Mouse (Mus musculus) E14TG2a.4 (cell line): ENCODE measurements at regions not wholly inside any gene's neighbourhood (a gene's known extent, or its start where the extent isn't known, plus 50 kb on each side); places are given as distances from the start of the nearest gene placed in this dataset.

Source experiments
- H3K27me3 ChIP-seq: 2 replicates; pipeline ENCODE4 v1.6.1; 2014; ENCODE audit warnings: low read length, control low read depth; ENCODE audit not compliant: insufficient read depth
- H3K36me3 ChIP-seq: 2 replicates; pipeline ENCODE4 v1.6.1; 2014; ENCODE audit warnings: low read length, control low read depth; ENCODE audit not compliant: insufficient read depth
- H3K4me1 ChIP-seq: replicated peaks from 2 replicates; pipeline ENCODE4 v1.6.1; 2014; ENCODE audit warnings: low read depth, low read length, control low read depth
- H3K4me3 ChIP-seq: replicated peaks from 2 replicates; pipeline ENCODE4 v1.5.1; 2014; ENCODE audit warnings: mild to moderate bottlenecking, low read length
- H3K9me3 ChIP-seq: 2 replicates; pipeline ENCODE4 v1.6.1; 2014; ENCODE audit warnings: low read length, control low read depth
- CTCF ChIP-seq: conservative IDR thresholded peaks from 2 replicates; pipeline ENCODE4 v1.5.1; 2014; ENCODE audit warnings: low read length
- NANOG ChIP-seq: IDR thresholded peaks from 2 replicates; pipeline ENCODE4 v1.6.1; 2014; ENCODE audit warnings: borderline replicate concordance, low read length, mixed read lengths
- POU5F1 ChIP-seq: IDR thresholded peaks from 2 replicates; pipeline ENCODE4 v1.6.1; 2014; ENCODE audit warnings: low read length, borderline replicate concordance

- Histone ChIP-seq H3K36me3 (no peaks in the 10 kb centered on the region), H3K4me3 (no peak overlapping the region), H3K4me1 (peaks cover 11% of the 10 kb centered on the region), H3K9me3 (peaks cover 17% of the 10 kb centered on the region), H3K27me3 (no peaks in the 10 kb centered on the region; the same call in 1 of the 2 replicates)
- TF ChIP-seq NANOG = no peak
Observed at GRCm38 (mm10) chr6:54754810-54755209, 61.9 kb upstream of the Znrf2 start.

DNA sequence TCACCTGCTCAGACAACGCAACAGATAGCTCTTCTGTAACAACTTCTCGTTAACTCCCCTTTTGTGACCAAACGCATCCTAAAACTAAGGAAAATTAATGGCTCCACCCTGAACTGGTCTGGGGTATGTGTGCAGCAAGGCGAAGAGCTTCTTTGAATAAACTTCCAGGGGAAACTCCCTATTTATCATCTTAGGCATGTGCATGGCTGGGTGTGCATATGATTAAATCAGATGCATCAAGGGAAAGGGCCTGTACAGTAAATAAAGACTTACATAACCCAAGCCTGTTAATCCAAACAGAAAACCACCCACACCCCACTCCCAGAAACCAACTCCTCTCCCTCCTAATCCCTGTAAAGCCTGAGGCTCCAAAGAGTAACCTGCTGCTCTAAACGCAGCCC lies 59.2 kb upstream of the Znrf2 start:
- no peaks in the 10 kb centered on the region for H3K36me3 ChIP-seq
- H3K4me1 ChIP-seq = peaks cover 36% of the 10 kb centered on the region
- TF ChIP-seq CTCF = no peak
- TF ChIP-seq NANOG = no peak
- TF ChIP-seq POU5F1 = no peak
- no peak overlapping the region for H3K4me3 ChIP-seq
- H3K27me3 ChIP-seq = no peaks in the 10 kb centered on the region; the same call in 1 of the 2 replicates
- peaks cover 17% of the 10 kb centered on the region for H3K9me3 ChIP-seq

DNA sequence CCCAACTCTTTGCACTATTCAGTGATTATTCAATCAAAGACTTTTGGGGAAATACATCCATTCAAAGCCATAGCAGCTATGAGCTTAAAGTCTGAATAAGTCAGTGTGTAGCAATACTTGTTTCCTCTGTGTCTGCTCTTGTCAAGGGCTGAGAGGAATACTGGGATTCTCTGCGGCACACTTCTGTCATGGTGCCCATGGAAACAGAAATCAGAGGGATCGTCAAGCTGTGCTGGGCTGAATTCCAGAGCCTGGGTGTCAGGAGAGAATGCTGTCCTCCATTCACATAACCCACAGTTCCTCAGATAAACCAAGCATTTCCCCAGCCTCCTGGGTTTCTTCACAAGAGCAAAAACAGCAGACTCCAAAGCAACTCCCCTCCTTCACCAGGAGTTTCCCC lies 58.6 kb upstream of the Znrf2 start:
- Histone ChIP-seq H3K27me3 (no peaks in the 10 kb centered on the region; the same call in 1 of the 2 replicates), H3K36me3 (no peaks in the 10 kb centered on the region), H3K4me1 (peaks cover 40% of the 10 kb centered on the region), H3K9me3 (peaks cover 17% of the 10 kb centered on the region), H3K4me3 (no peak overlapping the region)
- TF ChIP-seq POU5F1 (no peak), NANOG (no peak), CTCF (no peak)

GRCm38 (mm10) chr6:54759263-54759662 lies 57.5 kb upstream of the Znrf2 start:
- TF ChIP-seq POU5F1 = no peak
- TF ChIP-seq NANOG = no peak
- TF ChIP-seq CTCF = no peak
- Histone ChIP-seq H3K36me3 (no peaks in the 10 kb centered on the region), H3K4me1 (peaks cover 40% of the 10 kb centered on the region)

GRCm38 (mm10) chr6:54759942-54760498 lies 56.7 kb upstream of the Znrf2 start:
- Histone ChIP-seq H3K9me3 (peaks cover 13% of the 10 kb centered on the region), H3K4me3 (peak overlapping the region; percentile 17; the same call in 1 of the 2 replicates), H3K27me3 (no peaks in the 10 kb centered on the region; the same call in 1 of the 2 replicates), H3K4me1 (peaks cover 40% of the 10 kb centered on the region), H3K36me3 (no peaks in the 10 kb centered on the region)
- peak; percentile 61; the same call in 1 of the 2 replicates for TF ChIP-seq NANOG
- no peak for TF ChIP-seq POU5F1
- no peak for TF ChIP-seq CTCF

More at GRCm38 (mm10) chr6:54759263-54759662, 57.5 kb upstream of the Znrf2 start:
- Histone ChIP-seq H3K9me3 (peaks cover 17% of the 10 kb centered on the region), H3K4me3 (no peak overlapping the region), H3K27me3 (no peaks in the 10 kb centered on the region; the same call in 1 of the 2 replicates)

DNA sequence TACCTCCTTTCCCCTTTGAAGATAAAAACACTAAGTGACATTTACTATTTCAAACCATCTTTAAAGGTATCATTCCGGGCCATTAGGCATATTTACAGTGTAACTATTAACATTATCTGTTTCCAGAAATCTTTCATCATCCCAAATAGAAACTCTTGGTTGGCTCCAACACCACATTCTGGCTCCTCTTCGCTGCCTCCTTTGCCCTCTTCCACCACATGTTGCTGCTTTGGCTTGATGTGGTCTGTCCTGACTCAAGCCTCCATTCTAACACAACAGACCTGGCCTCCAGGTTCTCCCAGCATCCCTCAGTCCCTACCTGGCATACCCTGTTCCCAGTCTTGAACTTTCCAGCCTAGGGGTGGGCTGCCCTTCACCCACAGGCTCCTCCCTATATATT lies 56.2 kb upstream of the Znrf2 start:
- TF ChIP-seq NANOG (no peak), CTCF (no peak), POU5F1 (no peak)
- H3K9me3 ChIP-seq = peaks cover 8% of the 10 kb centered on the region
- H3K27me3 ChIP-seq = no peaks in the 10 kb centered on the region; the same call in 1 of the 2 replicates
- no peak overlapping the region for H3K4me3 ChIP-seq
- H3K4me1 ChIP-seq = peaks cover 40% of the 10 kb centered on the region
- no peaks in the 10 kb centered on the region for H3K36me3 ChIP-seq

DNA sequence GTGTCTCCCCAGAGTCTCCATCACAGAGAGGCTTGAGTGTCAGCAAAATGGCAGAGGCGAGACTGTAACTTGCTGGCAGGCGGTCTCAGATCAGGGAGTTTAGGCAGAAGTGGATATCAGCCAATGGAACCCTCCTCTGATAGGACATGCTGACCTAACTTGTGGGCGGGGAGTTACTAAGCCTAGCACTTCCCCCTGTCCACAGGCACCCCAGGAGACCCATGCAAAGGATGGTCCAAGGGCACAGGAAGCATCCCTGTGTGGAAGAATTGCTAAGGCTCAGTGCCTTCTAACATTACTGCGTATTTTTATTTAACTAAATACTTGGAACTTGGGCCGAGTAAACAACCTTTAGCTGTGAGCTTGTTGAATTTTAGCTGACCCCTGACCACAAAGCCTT lies 54.7 kb upstream of the Znrf2 start:
- H3K4me1 ChIP-seq = peaks cover 40% of the 10 kb centered on the region
- no peaks in the 10 kb centered on the region for H3K9me3 ChIP-seq
- no peak overlapping the region for H3K4me3 ChIP-seq
- no peaks in the 10 kb centered on the region; the same call in 1 of the 2 replicates for H3K27me3 ChIP-seq
- TF ChIP-seq NANOG (no peak), CTCF (no peak), POU5F1 (no peak)
- no peaks in the 10 kb centered on the region for H3K36me3 ChIP-seq

DNA sequence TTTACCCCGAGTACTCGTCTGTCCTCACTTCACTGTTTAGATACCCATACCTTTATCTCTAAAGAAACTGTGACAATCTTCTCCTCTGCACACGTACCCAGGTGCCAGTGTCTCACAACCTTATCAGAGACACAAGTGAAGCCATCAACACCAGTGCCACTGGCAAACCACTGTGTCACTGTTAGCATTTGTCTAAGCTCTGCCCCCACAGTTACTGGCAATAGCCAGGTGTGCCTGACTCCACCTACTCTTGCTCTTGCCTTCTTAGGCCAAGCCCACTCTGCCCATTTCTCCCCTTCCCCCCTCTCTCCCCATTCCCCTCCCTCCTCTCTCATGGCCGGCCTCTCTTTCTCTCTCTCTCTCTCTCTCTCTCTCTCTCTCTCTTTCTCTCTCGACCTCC lies 54.2 kb upstream of the Znrf2 start:
- Histone ChIP-seq H3K4me3 (no peak overlapping the region), H3K27me3 (no peaks in the 10 kb centered on the region; the same call in 1 of the 2 replicates), H3K36me3 (no peaks in the 10 kb centered on the region), H3K9me3 (no peaks in the 10 kb centered on the region), H3K4me1 (peaks cover 42% of the 10 kb centered on the region)
- TF ChIP-seq POU5F1 (no peak), NANOG (no peak), CTCF (no peak)

GRCm38 (mm10) chr6:54763669-54764068 lies 53.0 kb upstream of the Znrf2 start:
- H3K9me3 ChIP-seq = no peaks in the 10 kb centered on the region
- TF ChIP-seq POU5F1 (no peak), CTCF (no peak), NANOG (no peak)
- no peak overlapping the region for H3K4me3 ChIP-seq
- no peaks in the 10 kb centered on the region; the same call in 1 of the 2 replicates for H3K27me3 ChIP-seq
- peaks cover 43% of the 10 kb centered on the region for H3K4me1 ChIP-seq
- no peaks in the 10 kb centered on the region for H3K36me3 ChIP-seq
